Mouse (Mus musculus) cerebellum, adult 2 months (tissue): ENCODE measurements around the gene Setd7.
A peak's percentile ranks its signal among the peaks of the same experiment; 100 is the strongest.

Source experiments
- CTCF ChIP-seq: fragments of 200-500 bp; IDR thresholded peaks from 2 replicates; pipeline ENCODE4 v1.5.1; 2011; ENCODE audit warnings: low read depth, mild to moderate bottlenecking, control low read depth, low read length, moderate library complexity, borderline replicate concordance; ENCODE audit not compliant: insufficient read depth
- POLR2A ChIP-seq: fragments of 200-500 bp; IDR thresholded peaks from 2 replicates; pipeline ENCODE4 v1.6.1; 2011; ENCODE audit warnings: low read length, control low read depth, borderline replicate concordance; ENCODE audit not compliant: insufficient read depth

GRCm38 (mm10) chr3:51560511-51561108 lies at the start of gene Setd7:
- TF ChIP-seq POLR2A: peak; percentile 46; the same call in 1 of the 2 replicates
- TF ChIP-seq CTCF: no peak
